Mouse (Mus musculus): ENCODE measurements around the gene Ralgps1. TPM values are rescaled to one million over a fixed set of nuclear protein-coding genes. Genes with fewer than 3 reads are reported as not detected.

The Ralgps1 gene
- polyA plus RNA-seq, 1 experiment from 2014 or later, result 1.8 TPM

DNA sequence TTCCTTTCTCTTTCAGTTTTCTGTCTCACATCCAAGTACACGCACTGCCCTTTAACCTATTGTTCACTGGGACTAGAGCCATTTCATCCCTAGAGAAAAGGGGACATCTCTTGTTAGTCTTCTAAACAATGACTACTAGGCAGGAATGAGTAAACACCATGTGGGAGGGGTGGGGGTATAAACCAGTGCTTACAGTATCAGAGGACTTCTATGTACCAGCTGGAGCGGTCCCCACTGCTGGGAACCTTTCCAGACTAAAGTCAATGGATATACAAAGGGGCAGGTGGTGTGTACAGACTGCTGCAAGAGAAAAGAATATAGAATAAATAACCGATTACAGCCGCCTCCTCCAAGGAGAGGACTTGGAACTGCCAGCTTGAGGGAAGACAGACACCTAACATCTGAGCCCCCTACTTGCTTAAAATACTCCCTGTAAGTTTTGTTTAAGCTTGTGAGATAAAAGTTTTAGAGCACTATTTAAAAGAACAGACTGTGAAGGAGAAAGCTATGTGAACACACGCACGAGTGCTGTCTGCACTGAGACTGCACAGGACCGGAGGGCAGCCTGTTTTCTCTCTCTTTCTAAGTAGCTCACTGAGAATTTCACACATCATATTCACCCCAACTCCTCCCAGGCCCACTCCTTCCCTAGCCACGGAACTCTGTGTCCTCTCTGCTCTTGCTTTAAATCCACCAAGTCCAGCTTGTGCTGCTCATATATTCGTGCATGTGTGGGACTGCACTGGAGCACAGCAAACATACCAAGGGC is 5.4 kb downstream of the Ralgps1 start:
- Histone ChIP-seq H3K4me1 (ENCODE audit: insufficient read depth, low read depth, low read length) (peaks cover 4% of the 10 kb centered on the region; the same call in 1 of the 2 replicates), H3K27me3 (replicated peaks; ENCODE audit: insufficient read depth, low read length) (no peaks in the 10 kb centered on the region), H3K4me3 (ENCODE audit: low read depth, low read length) (no peak overlapping the region), H3K36me3 (ENCODE audit: insufficient read depth, low read length) (no peaks in the 10 kb centered on the region), H3K9ac (replicated peaks; ENCODE audit: low read depth) (no peak overlapping the region), H3K27ac (ENCODE audit: low read length) (no peak overlapping the region), H3K4me2 (replicated peaks; ENCODE audit: low read depth, low read length) (no peak overlapping the region), H3K9me3 (ENCODE audit: low read length) (no peaks in the 10 kb centered on the region)
- peak; percentile 56 for DNase-seq (ENCODE audit: low spot score)
- 44% methylated on average over 9 of the region's 9 CpGs for WGBS
- TF ChIP-seq EP300 (IDR thresholded peaks at IDR 0.05) (0 out of 2 replicates have a peak, but pooled peaks have one; percentile 12), CTCF (IDR thresholded peaks at IDR 0.05) (no peak)
- peak; percentile 39 for ATAC-seq

DNA sequence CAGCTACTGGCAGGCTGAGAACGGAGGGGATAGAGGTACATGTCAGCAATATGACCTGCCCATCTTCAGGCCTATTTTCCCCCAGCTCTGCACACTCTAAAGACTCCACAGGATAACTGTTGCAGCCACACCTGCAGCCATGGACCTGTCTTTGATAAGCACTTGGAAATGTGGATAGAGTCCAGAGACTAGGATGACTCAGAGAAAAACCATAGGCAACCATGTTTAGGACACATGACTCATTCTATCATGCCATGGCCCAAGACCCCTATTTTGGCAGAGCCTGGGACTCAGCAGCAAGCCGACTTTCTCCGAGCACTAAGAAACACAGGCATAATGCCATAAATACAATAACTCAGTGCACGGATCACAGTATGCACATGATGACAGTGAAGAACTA is 6.6 kb downstream of the Ralgps1 start:
- Histone ChIP-seq H3K9ac (replicated peaks; ENCODE audit: low read depth) (no peak overlapping the region), H3K4me1 (ENCODE audit: insufficient read depth, low read depth, low read length) (no peaks in the 10 kb centered on the region), H3K27ac (ENCODE audit: low read length) (no peak overlapping the region), H3K9me3 (ENCODE audit: low read length) (no peaks in the 10 kb centered on the region), H3K27me3 (replicated peaks; ENCODE audit: insufficient read depth, low read length) (no peaks in the 10 kb centered on the region), H3K36me3 (ENCODE audit: insufficient read depth, low read length) (no peaks in the 10 kb centered on the region), H3K4me3 (ENCODE audit: low read depth, low read length) (no peak overlapping the region), H3K4me2 (replicated peaks; ENCODE audit: low read depth, low read length) (no peak overlapping the region)
- DNase-seq (ENCODE audit: low spot score) (no peak), ATAC-seq (no peak)
- no peak for TF ChIP-seq EP300 (IDR thresholded peaks at IDR 0.05)
- TF ChIP-seq CTCF (IDR thresholded peaks at IDR 0.05), result no peak
- WGBS, result 87% methylated on average over 4 of the region's 4 CpGs

DNA sequence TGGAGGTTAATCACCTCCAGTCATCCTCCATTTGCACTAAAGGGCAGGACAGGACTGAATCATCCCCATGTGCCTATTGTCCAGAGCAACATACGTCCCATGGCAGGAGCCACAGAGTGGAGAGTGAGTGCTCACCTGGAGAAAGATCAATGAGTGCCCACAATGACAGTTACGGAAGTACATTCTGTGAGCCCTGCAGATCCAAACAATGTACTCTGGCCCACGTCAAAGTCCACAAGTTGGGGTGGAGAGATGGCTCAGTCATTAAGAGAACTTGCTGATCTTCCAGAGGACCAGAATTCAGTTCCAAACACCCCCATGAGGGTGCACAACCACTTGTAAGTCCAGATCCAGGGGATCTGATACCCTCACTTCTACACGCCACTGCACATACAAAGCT is 7.4 kb downstream of the Ralgps1 start:
- H3K4me3 ChIP-seq (ENCODE audit: low read depth, low read length), result no peak overlapping the region
- H3K27ac ChIP-seq (ENCODE audit: low read length), result no peak overlapping the region
- 87% methylated on average over 4 of the region's 4 CpGs for WGBS
- no peaks in the 10 kb centered on the region for H3K4me1 ChIP-seq (ENCODE audit: insufficient read depth, low read depth, low read length)
- no peak overlapping the region for H3K4me2 ChIP-seq (replicated peaks; ENCODE audit: low read depth, low read length)
- TF ChIP-seq CTCF (IDR thresholded peaks at IDR 0.05), result no peak
- no peak for TF ChIP-seq EP300 (IDR thresholded peaks at IDR 0.05)
- H3K27me3 ChIP-seq (replicated peaks; ENCODE audit: insufficient read depth, low read length), result no peaks in the 10 kb centered on the region
- H3K9me3 ChIP-seq (ENCODE audit: low read length), result no peaks in the 10 kb centered on the region
- no peaks in the 10 kb centered on the region for H3K36me3 ChIP-seq (ENCODE audit: insufficient read depth, low read length)
- H3K9ac ChIP-seq (replicated peaks; ENCODE audit: low read depth), result no peak overlapping the region
- no peak for ATAC-seq
- DNase-seq (ENCODE audit: low spot score), result no peak

DNA sequence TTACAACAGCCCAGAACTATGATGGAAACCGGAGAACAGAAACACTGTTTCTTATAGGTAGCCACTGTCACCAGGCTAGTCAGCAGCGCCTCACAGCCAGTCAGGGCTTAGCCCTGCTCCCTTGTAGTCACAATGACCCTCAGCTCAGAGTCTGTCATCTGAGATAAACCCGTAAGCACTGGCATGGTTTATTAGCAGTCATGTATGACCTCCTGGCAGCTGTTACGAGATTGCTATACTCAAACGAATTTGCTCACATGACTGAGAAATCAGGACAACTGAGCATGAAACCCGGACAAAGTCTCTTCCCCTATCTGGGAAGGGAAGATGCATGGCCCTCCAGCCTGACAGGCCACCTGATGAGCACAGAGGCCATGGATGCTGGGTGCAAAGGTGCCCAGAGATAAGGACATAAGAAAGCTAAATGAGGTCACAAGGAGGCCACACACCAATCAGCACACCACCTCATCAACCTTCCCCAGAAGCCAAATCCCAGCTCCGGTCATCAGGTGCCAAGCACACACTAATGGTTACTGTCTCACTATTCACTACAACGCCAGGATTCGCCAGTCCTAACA is 10.1 kb downstream of the Ralgps1 start:
- Histone ChIP-seq H3K36me3 (ENCODE audit: insufficient read depth, low read length) (no peaks in the 10 kb centered on the region), H3K27ac (ENCODE audit: low read length) (no peak overlapping the region), H3K9ac (replicated peaks; ENCODE audit: low read depth) (no peak overlapping the region)

DNA sequence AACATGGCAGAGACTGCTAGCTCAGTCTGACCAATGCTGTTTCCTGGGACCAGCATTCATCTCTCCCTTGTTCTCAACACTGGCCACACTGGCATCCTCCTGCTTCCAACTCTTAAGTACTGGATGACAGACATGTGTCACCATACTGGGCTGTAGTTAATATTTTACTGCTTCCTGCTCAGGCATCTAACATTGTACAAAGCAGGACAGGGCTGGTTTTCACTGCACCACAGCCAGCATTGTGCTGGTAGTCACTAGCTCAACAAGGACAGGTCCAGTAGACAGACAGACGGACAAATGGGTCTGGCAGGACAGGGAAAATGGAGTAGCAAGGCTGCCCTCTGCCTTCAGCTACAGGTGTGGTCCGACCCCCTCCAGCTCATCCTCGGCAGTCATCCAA is 10.7 kb downstream of the Ralgps1 start:
- H3K9ac ChIP-seq (replicated peaks; ENCODE audit: low read depth), result no peak overlapping the region
- H3K36me3 ChIP-seq (ENCODE audit: insufficient read depth, low read length), result no peaks in the 10 kb centered on the region
- WGBS, result 75% methylated on average over 3 of the region's 3 CpGs
- no peak overlapping the region for H3K4me2 ChIP-seq (replicated peaks; ENCODE audit: low read depth, low read length)
- no peaks in the 10 kb centered on the region for H3K27me3 ChIP-seq (replicated peaks; ENCODE audit: insufficient read depth, low read length)
- H3K4me3 ChIP-seq (ENCODE audit: low read depth, low read length), result no peak overlapping the region
- no peaks in the 10 kb centered on the region for H3K9me3 ChIP-seq (ENCODE audit: low read length)
- no peaks in the 10 kb centered on the region for H3K4me1 ChIP-seq (ENCODE audit: insufficient read depth, low read depth, low read length)
- ATAC-seq (no peak), DNase-seq (ENCODE audit: low spot score) (no peak)
- H3K27ac ChIP-seq (ENCODE audit: low read length), result no peak overlapping the region
- no peak for TF ChIP-seq EP300 (IDR thresholded peaks at IDR 0.05)
- no peak for TF ChIP-seq CTCF (IDR thresholded peaks at IDR 0.05)

More for the DNA sequence above, 10.1 kb downstream of the Ralgps1 start:
- TF ChIP-seq CTCF (IDR thresholded peaks at IDR 0.05), result no peak
- no peak for TF ChIP-seq EP300 (IDR thresholded peaks at IDR 0.05)
- 54% methylated on average over 9 of the region's 9 CpGs for WGBS
- no peak overlapping the region for H3K4me3 ChIP-seq (ENCODE audit: low read depth, low read length)
- H3K9me3 ChIP-seq (ENCODE audit: low read length), result no peaks in the 10 kb centered on the region
- ATAC-seq (no peak), DNase-seq (ENCODE audit: low spot score) (no peak)
- H3K4me2 ChIP-seq (replicated peaks; ENCODE audit: low read depth, low read length), result no peak overlapping the region
- no peaks in the 10 kb centered on the region for H3K27me3 ChIP-seq (replicated peaks; ENCODE audit: insufficient read depth, low read length)
- H3K4me1 ChIP-seq (ENCODE audit: insufficient read depth, low read depth, low read length), result no peaks in the 10 kb centered on the region

DNA sequence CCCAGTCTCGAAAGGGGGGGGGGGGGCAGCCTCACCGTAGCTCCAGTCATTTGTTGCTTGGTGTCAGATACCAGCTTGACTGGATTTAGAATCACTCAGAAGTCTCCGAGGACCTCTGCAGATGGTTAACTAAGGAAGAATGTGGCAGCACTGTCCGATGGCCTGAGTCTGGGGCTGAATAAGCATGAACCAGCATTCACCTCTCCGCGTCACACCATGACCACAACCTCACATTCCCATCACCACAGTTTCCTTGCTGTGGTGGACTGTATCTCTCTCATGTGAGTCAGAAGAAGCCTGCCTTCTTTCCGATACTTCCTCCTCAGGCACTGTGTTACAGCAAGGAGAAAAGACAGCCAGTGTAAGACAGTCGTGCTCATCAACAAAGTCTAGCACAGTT is 12.1 kb downstream of the Ralgps1 start:
- no peaks in the 10 kb centered on the region for H3K27me3 ChIP-seq (replicated peaks; ENCODE audit: insufficient read depth, low read length)
- no peak overlapping the region for H3K27ac ChIP-seq (ENCODE audit: low read length)
- H3K4me3 ChIP-seq (ENCODE audit: low read depth, low read length), result no peak overlapping the region
- DNase-seq (ENCODE audit: low spot score) (no peak), ATAC-seq (no peak)
- no peaks in the 10 kb centered on the region for H3K4me1 ChIP-seq (ENCODE audit: insufficient read depth, low read depth, low read length)
- no peak overlapping the region for H3K4me2 ChIP-seq (replicated peaks; ENCODE audit: low read depth, low read length)
- no peak for TF ChIP-seq EP300 (IDR thresholded peaks at IDR 0.05)
- TF ChIP-seq CTCF (IDR thresholded peaks at IDR 0.05), result no peak
- no peaks in the 10 kb centered on the region for H3K9me3 ChIP-seq (ENCODE audit: low read length)
- WGBS, result 82% methylated on average over 8 of the region's 8 CpGs
- H3K9ac ChIP-seq (replicated peaks; ENCODE audit: low read depth), result no peak overlapping the region
- H3K36me3 ChIP-seq (ENCODE audit: insufficient read depth, low read length), result no peaks in the 10 kb centered on the region
